Mouse (Mus musculus): ENCODE measurements at regions not wholly inside any gene's neighbourhood (a gene's known extent, or its start where the extent isn't known, plus 50 kb on each side); places are given as distances from the start of the nearest gene placed in this dataset.

GRCm38 (mm10) chr6:126405736-126406135, 129.5 kb downstream of the Kcna5 start:
- DNase-seq (ENCODE audit: low spot score) (peak; percentile 61), ATAC-seq (ENCODE audit: low read depth) (no peak)
- Histone ChIP-seq H3K4me2 (ENCODE audit: low read depth, low read length) (no peak overlapping the region), H3K9me3 (ENCODE audit: control insufficient read depth, low read length) (no peaks in the 10 kb centered on the region), H3K4me1 (ENCODE audit: control insufficient read depth, insufficient read depth, low read length) (no peaks in the 10 kb centered on the region), H3K36me3 (ENCODE audit: control insufficient read depth, insufficient read depth, low read length) (no peaks in the 10 kb centered on the region), H3K27me3 (replicated peaks; ENCODE audit: control insufficient read depth, insufficient read depth, low read length) (no peaks in the 10 kb centered on the region), H3K9ac (ENCODE audit: low read depth, low read length) (no peak overlapping the region), H3K4me3 (ENCODE audit: low read depth, low read length) (no peak overlapping the region), H3K27ac (replicated peaks; ENCODE audit: low read depth, low read length) (no peak overlapping the region)
- 31% methylated on average over 3 of the region's 3 CpGs for WGBS

GRCm38 (mm10) chr6:126404331-126405070, 130.7 kb downstream of the Kcna5 start:
- Histone ChIP-seq H3K4me1 (ENCODE audit: control insufficient read depth, insufficient read depth, low read length) (no peaks in the 10 kb centered on the region), H3K4me2 (ENCODE audit: low read depth, low read length) (no peak overlapping the region), H3K9ac (ENCODE audit: low read depth, low read length) (no peak overlapping the region), H3K36me3 (ENCODE audit: control insufficient read depth, insufficient read depth, low read length) (no peaks in the 10 kb centered on the region), H3K27me3 (replicated peaks; ENCODE audit: control insufficient read depth, insufficient read depth, low read length) (no peaks in the 10 kb centered on the region), H3K27ac (replicated peaks; ENCODE audit: low read depth, low read length) (no peak overlapping the region), H3K4me3 (ENCODE audit: low read depth, low read length) (no peak overlapping the region), H3K9me3 (ENCODE audit: control insufficient read depth, low read length) (no peaks in the 10 kb centered on the region)
- 0 out of 2 replicates have a peak, but pooled peaks have one; percentile 30 for ATAC-seq (ENCODE audit: low read depth)
- peak; percentile 82 for DNase-seq (ENCODE audit: low spot score)
- WGBS = 49% methylated on average over 12 of the region's 12 CpGs

GRCm38 (mm10) chr6:126399595-126399994, 135.6 kb downstream of the Kcna5 start:
- no peak overlapping the region for H3K4me3 ChIP-seq (ENCODE audit: low read depth, low read length)
- 64% methylated on average over 3 of the region's 3 CpGs for WGBS
- ATAC-seq (ENCODE audit: low read depth) = no peak
- no peak overlapping the region for H3K9ac ChIP-seq (ENCODE audit: low read depth, low read length)
- no peak for DNase-seq (ENCODE audit: low spot score)
- no peaks in the 10 kb centered on the region for H3K36me3 ChIP-seq (ENCODE audit: control insufficient read depth, insufficient read depth, low read length)
- no peaks in the 10 kb centered on the region for H3K27me3 ChIP-seq (replicated peaks; ENCODE audit: control insufficient read depth, insufficient read depth, low read length)
- no peaks in the 10 kb centered on the region for H3K9me3 ChIP-seq (ENCODE audit: control insufficient read depth, low read length)
- no peak overlapping the region for H3K4me2 ChIP-seq (ENCODE audit: low read depth, low read length)
- no peaks in the 10 kb centered on the region for H3K4me1 ChIP-seq (ENCODE audit: control insufficient read depth, insufficient read depth, low read length)
- H3K27ac ChIP-seq (replicated peaks; ENCODE audit: low read depth, low read length) = no peak overlapping the region

GRCm38 (mm10) chr6:126398641-126399040, 136.6 kb downstream of the Kcna5 start:
- no peaks in the 10 kb centered on the region for H3K9me3 ChIP-seq (ENCODE audit: control insufficient read depth, low read length)
- H3K27ac ChIP-seq (replicated peaks; ENCODE audit: low read depth, low read length) = no peak overlapping the region
- H3K9ac ChIP-seq (ENCODE audit: low read depth, low read length) = no peak overlapping the region
- no peak for DNase-seq (ENCODE audit: low spot score)
- no peaks in the 10 kb centered on the region for H3K4me1 ChIP-seq (ENCODE audit: control insufficient read depth, insufficient read depth, low read length)
- no peaks in the 10 kb centered on the region for H3K27me3 ChIP-seq (replicated peaks; ENCODE audit: control insufficient read depth, insufficient read depth, low read length)
- 30% methylated on average over 2 of the region's 2 CpGs for WGBS
- ATAC-seq (ENCODE audit: low read depth) = no peak
- no peak overlapping the region for H3K4me3 ChIP-seq (ENCODE audit: low read depth, low read length)
- H3K4me2 ChIP-seq (ENCODE audit: low read depth, low read length) = no peak overlapping the region
- H3K36me3 ChIP-seq (ENCODE audit: control insufficient read depth, insufficient read depth, low read length) = no peaks in the 10 kb centered on the region

- WGBS = 61% methylated on average over 3 of the region's 3 CpGs
- H3K36me3 ChIP-seq (ENCODE audit: control insufficient read depth, insufficient read depth, low read length) = no peaks in the 10 kb centered on the region
Measured at GRCm38 (mm10) chr6:126395015-126395414, 140.2 kb downstream of the Kcna5 start.

GRCm38 (mm10) chr6:126394111-126394809, 141.0 kb downstream of the Kcna5 start:
- Histone ChIP-seq H3K36me3 (ENCODE audit: control insufficient read depth, insufficient read depth, low read length) (no peaks in the 10 kb centered on the region), H3K4me2 (ENCODE audit: low read depth, low read length) (no peak overlapping the region), H3K27ac (replicated peaks; ENCODE audit: low read depth, low read length) (no peak overlapping the region), H3K9ac (ENCODE audit: low read depth, low read length) (no peak overlapping the region), H3K4me1 (ENCODE audit: control insufficient read depth, insufficient read depth, low read length) (no peaks in the 10 kb centered on the region), H3K4me3 (ENCODE audit: low read depth, low read length) (no peak overlapping the region), H3K9me3 (ENCODE audit: control insufficient read depth, low read length) (no peaks in the 10 kb centered on the region), H3K27me3 (replicated peaks; ENCODE audit: control insufficient read depth, insufficient read depth, low read length) (no peaks in the 10 kb centered on the region)
- ATAC-seq (ENCODE audit: low read depth) = no peak
- WGBS = 44% methylated on average over 7 of the region's 7 CpGs
- no peak for DNase-seq (ENCODE audit: low spot score)

More at GRCm38 (mm10) chr6:126395015-126395414, 140.2 kb downstream of the Kcna5 start:
- Histone ChIP-seq H3K27ac (replicated peaks; ENCODE audit: low read depth, low read length) (no peak overlapping the region), H3K9me3 (ENCODE audit: control insufficient read depth, low read length) (no peaks in the 10 kb centered on the region), H3K4me1 (ENCODE audit: control insufficient read depth, insufficient read depth, low read length) (no peaks in the 10 kb centered on the region), H3K4me2 (ENCODE audit: low read depth, low read length) (no peak overlapping the region), H3K4me3 (ENCODE audit: low read depth, low read length) (no peak overlapping the region), H3K27me3 (replicated peaks; ENCODE audit: control insufficient read depth, insufficient read depth, low read length) (no peaks in the 10 kb centered on the region), H3K9ac (ENCODE audit: low read depth, low read length) (no peak overlapping the region)
- DNase-seq (ENCODE audit: low spot score) = no peak
- ATAC-seq (ENCODE audit: low read depth) = no peak

GRCm38 (mm10) chr6:126384210-126385012, 150.8 kb downstream of the Kcna5 start:
- 45% methylated on average over 9 of the region's 9 CpGs for WGBS
- ATAC-seq (ENCODE audit: low read depth) (peak; percentile 62), DNase-seq (ENCODE audit: low spot score) (peak; percentile 89)
- H3K27me3 ChIP-seq (replicated peaks; ENCODE audit: control insufficient read depth, insufficient read depth, low read length) = no peaks in the 10 kb centered on the region
- no peak overlapping the region for H3K9ac ChIP-seq (ENCODE audit: low read depth, low read length)
- H3K36me3 ChIP-seq (ENCODE audit: control insufficient read depth, insufficient read depth, low read length) = no peaks in the 10 kb centered on the region
- H3K4me3 ChIP-seq (ENCODE audit: low read depth, low read length) = no peak overlapping the region
- H3K4me1 ChIP-seq (ENCODE audit: control insufficient read depth, insufficient read depth, low read length) = 0 out of 2 replicates have a peak, but pooled peaks cover 4% of the 10 kb centered on the region
- no peaks in the 10 kb centered on the region for H3K9me3 ChIP-seq (ENCODE audit: control insufficient read depth, low read length)
- H3K4me2 ChIP-seq (ENCODE audit: low read depth, low read length) = no peak overlapping the region
- no peak overlapping the region for H3K27ac ChIP-seq (replicated peaks; ENCODE audit: low read depth, low read length)

- Histone ChIP-seq H3K4me2 (ENCODE audit: low read depth, low read length) (no peak overlapping the region), H3K9ac (ENCODE audit: low read depth, low read length) (no peak overlapping the region), H3K4me3 (ENCODE audit: low read depth, low read length) (no peak overlapping the region), H3K27ac (replicated peaks; ENCODE audit: low read depth, low read length) (no peak overlapping the region), H3K9me3 (ENCODE audit: control insufficient read depth, low read length) (no peaks in the 10 kb centered on the region), H3K36me3 (ENCODE audit: control insufficient read depth, insufficient read depth, low read length) (no peaks in the 10 kb centered on the region), H3K27me3 (replicated peaks; ENCODE audit: control insufficient read depth, insufficient read depth, low read length) (no peaks in the 10 kb centered on the region), H3K4me1 (ENCODE audit: control insufficient read depth, insufficient read depth, low read length) (no peaks in the 10 kb centered on the region; the same call in 1 of the 2 replicates)
- ATAC-seq (ENCODE audit: low read depth) = no peak
- DNase-seq (ENCODE audit: low spot score) = no peak
- WGBS = 78% methylated on average over 4 of the region's 4 CpGs
Measured at GRCm38 (mm10) chr6:126377216-126377615, 158.0 kb downstream of the Kcna5 start.

All from embryonic facial prominence, embryonic 14.5 days (tissue).